27 mouse cellular contexts compared by ENCODE assay signal in genomic region chrX:140907360-140907759, GRCm38 (mm10). TPM values are rescaled to one million over a fixed set of nuclear protein-coding genes. Genes with fewer than 3 reads are reported as not detected.
DNase-seq lines count a peak whose midpoint lies in the region; ATAC-seq and TF ChIP-seq lines count a peak whose summit lies in the region.
"Had no signal": no experiment of that assay in that cellular context is flagged by ENCODE, and none has a peak within 500 bp of the region (broad histone marks: within the 10 kb centered on the region; RNA-seq: fewer than 3 reads in every experiment).

Gene Vsig1, plus strand, starts transcription at chrX:140907608.

- peak; percentile 5 for DNase-seq in lung, postnatal 0 days (ENCODE audit: low spot score)
- DNase-seq in lung, postnatal 36 days: no peak
- DNase-seq in stomach, postnatal 0 days (ENCODE audit: low spot score): peak; percentile 62
- no peak for DNase-seq in kidney, adult 8-10 months
- no peak for DNase-seq in thymus, adult 2 months
- DNase-seq: adrenal gland, adult 2 months; adrenal gland, postnatal 14 days; B cell, adult 2 months; cerebellum, adult 11 months; cerebellum, adult 2 months; cerebellum, adult 9-11 months; cerebellum, postnatal 25 days; forebrain, postnatal 0 days; gastrocnemius, postnatal 25 days; heart, adult 18-20 months; heart, postnatal 10 days; heart, postnatal 36 days had no signal

- no peak for TF ChIP-seq POLR2A in thymus, adult 2 months (IDR thresholded peaks at IDR 0.05; ENCODE audit: control insufficient read depth, extremely low read depth, insufficient read depth, low read length, poor library complexity)

- no peak within 1 kb of the TSS for H3K4me2 ChIP-seq in lung, postnatal 0 days (replicated peaks; ENCODE audit: low read depth, low read length)
- no peak within 1 kb of the TSS for H3K4me2 ChIP-seq in stomach, embryonic 14.5 days (replicated peaks; ENCODE audit: low read depth, low read length)
- no peak within 1 kb of the TSS for H3K4me2 ChIP-seq in stomach, postnatal 0 days (replicated peaks; ENCODE audit: low read depth)
- H3K4me2 ChIP-seq: embryonic facial prominence, embryonic 12.5 days; embryonic facial prominence, embryonic 15.5 days; heart, embryonic 12.5 days; heart, embryonic 15.5 days; hindbrain, embryonic 14.5 days had no signal

- no peaks in the 10 kb centered on the region for H3K9me3 ChIP-seq in lung, postnatal 0 days (ENCODE audit: low read length)
- no peaks in the 10 kb centered on the region for H3K9me3 ChIP-seq in stomach, embryonic 14.5 days (ENCODE audit: control insufficient read depth, low read depth, low read length)
- no peaks in the 10 kb centered on the region for H3K9me3 ChIP-seq in stomach, postnatal 0 days (ENCODE audit: control insufficient read depth, low read length)
- H3K9me3 ChIP-seq: embryonic facial prominence, embryonic 12.5 days; embryonic facial prominence, embryonic 15.5 days; heart, embryonic 12.5 days; heart, embryonic 15.5 days had no signal

- H3K4me3 ChIP-seq in lung, postnatal 0 days (ENCODE audit: low read depth, low read length): no peak within 1 kb of the TSS
- H3K4me3 ChIP-seq in stomach, embryonic 14.5 days (ENCODE audit: low read depth, low read length): no peak within 1 kb of the TSS
- peak within 1 kb of the TSS; percentile 5; the same call in 1 of the 2 replicates for H3K4me3 ChIP-seq in stomach, postnatal 0 days (ENCODE audit: low read depth, low read length)
- no peak within 1 kb of the TSS for H3K4me3 ChIP-seq in thymus, adult 2 months (ENCODE audit: control insufficient read depth, insufficient read depth, low read length)
- H3K4me3 ChIP-seq: embryonic facial prominence, embryonic 12.5 days; embryonic facial prominence, embryonic 15.5 days; heart, embryonic 12.5 days; heart, embryonic 15.5 days had no signal

- no peak within 1 kb of the TSS for H3K9ac ChIP-seq in lung, postnatal 0 days (replicated peaks; ENCODE audit: low read depth)
- H3K9ac ChIP-seq in stomach, embryonic 14.5 days (replicated peaks; ENCODE audit: low read depth, low read length): no peak within 1 kb of the TSS
- H3K9ac ChIP-seq in stomach, postnatal 0 days (ENCODE audit: low read length): no peak within 1 kb of the TSS
- H3K9ac ChIP-seq: embryonic facial prominence, embryonic 12.5 days; embryonic facial prominence, embryonic 15.5 days; forebrain, postnatal 0 days; heart, embryonic 12.5 days; heart, embryonic 15.5 days; hindbrain, embryonic 14.5 days had no signal

- H3K27ac ChIP-seq in lung, postnatal 0 days (ENCODE audit: low read length): no peak within 1 kb of the TSS
- no peak within 1 kb of the TSS for H3K27ac ChIP-seq in stomach, embryonic 14.5 days (ENCODE audit: low read length)
- 0 out of 2 replicates have a peak within 1 kb of the TSS, but pooled peaks have one; percentile 1 for H3K27ac ChIP-seq in stomach, postnatal 0 days (replicated peaks)
- H3K27ac ChIP-seq in thymus, adult 2 months (ENCODE audit: control insufficient read depth, insufficient read depth, low read length): no peak within 1 kb of the TSS
- H3K27ac ChIP-seq: embryonic facial prominence, embryonic 12.5 days; embryonic facial prominence, embryonic 15.5 days; heart, embryonic 15.5 days; hindbrain, embryonic 14.5 days; hindbrain, postnatal 0 days had no signal

- ATAC-seq in lung, postnatal 0 days: no peak
- peak; percentile 56; the same call in 1 of the 2 replicates for ATAC-seq in stomach, embryonic 14.5 days (ENCODE audit: insufficient number of reproducible peaks, insufficient read depth, low FRiP score, low read depth)
- ATAC-seq in stomach, postnatal 0 days (ENCODE audit: low FRiP score, low TSS enrichment): peak; percentile 86
- ATAC-seq: forebrain, embryonic 14.5 days; forebrain, postnatal 0 days; hindbrain, postnatal 0 days had no signal

- TF ChIP-seq EP300 in lung, postnatal 0 days (IDR thresholded peaks at IDR 0.05): no peak
- no peak for TF ChIP-seq EP300 in stomach, postnatal 0 days (optimal IDR thresholded peaks at IDR 0.05)

- 49% methylated on average over 7 of the region's 7 CpGs for WGBS in lung, postnatal 0 days
- WGBS in stomach, embryonic 14.5 days: 50% methylated on average over 7 of the region's 7 CpGs
- WGBS in stomach, postnatal 0 days: 53% methylated on average over 7 of the region's 7 CpGs
- 83% methylated on average over 7 of the region's 7 CpGs for WGBS in thymus, adult 2 months

- H3K36me3 ChIP-seq in lung, postnatal 0 days (ENCODE audit: insufficient read depth, low read length): no peaks in the 10 kb centered on the region
- H3K36me3 ChIP-seq in stomach, embryonic 14.5 days (ENCODE audit: control insufficient read depth, insufficient read depth, low read length): no peaks in the 10 kb centered on the region
- no peaks in the 10 kb centered on the region for H3K36me3 ChIP-seq in stomach, postnatal 0 days (ENCODE audit: control insufficient read depth, insufficient read depth, low read length)
- no peaks in the 10 kb centered on the region for H3K36me3 ChIP-seq in thymus, adult 2 months (ENCODE audit: control insufficient read depth, insufficient read depth, low read length)
- H3K36me3 ChIP-seq: embryonic facial prominence, embryonic 12.5 days; embryonic facial prominence, embryonic 15.5 days; heart, embryonic 12.5 days; heart, embryonic 15.5 days had no signal

- H3K27me3 ChIP-seq in lung, postnatal 0 days (replicated peaks; ENCODE audit: insufficient read depth, low read length): no peaks in the 10 kb centered on the region
- H3K27me3 ChIP-seq in stomach, embryonic 14.5 days (ENCODE audit: control insufficient read depth, insufficient read depth, low read length): 0 out of 2 replicates have a peak, but pooled peaks cover 3% of the 10 kb centered on the region
- no peaks in the 10 kb centered on the region for H3K27me3 ChIP-seq in stomach, postnatal 0 days (ENCODE audit: control insufficient read depth, insufficient read depth, low read length)
- no peaks in the 10 kb centered on the region for H3K27me3 ChIP-seq in thymus, adult 2 months (ENCODE audit: control insufficient read depth, insufficient read depth, low read length)
- H3K27me3 ChIP-seq: embryonic facial prominence, embryonic 12.5 days had no signal

- no peak for TF ChIP-seq CTCF in lung, postnatal 0 days (IDR thresholded peaks at IDR 0.05)
- TF ChIP-seq CTCF in stomach, postnatal 0 days (IDR thresholded peaks at IDR 0.05; ENCODE audit: low read depth): no peak
- no peak for TF ChIP-seq CTCF in thymus, adult 2 months (IDR thresholded peaks at IDR 0.05; ENCODE audit: borderline replicate concordance, control insufficient read depth, extremely low read depth, insufficient read depth, low read length, poor library complexity)

- no peaks in the 10 kb centered on the region for H3K4me1 ChIP-seq in lung, postnatal 0 days (ENCODE audit: insufficient read depth, low read depth, low read length)
- H3K4me1 ChIP-seq in stomach, embryonic 14.5 days (ENCODE audit: control insufficient read depth, insufficient read depth, low read length): no peaks in the 10 kb centered on the region
- H3K4me1 ChIP-seq in stomach, postnatal 0 days (replicated peaks; ENCODE audit: control insufficient read depth, insufficient read depth): no peaks in the 10 kb centered on the region
- H3K4me1 ChIP-seq in thymus, adult 2 months (replicated peaks; ENCODE audit: control insufficient read depth, insufficient read depth, low read length): no peaks in the 10 kb centered on the region
- H3K4me1 ChIP-seq: embryonic facial prominence, embryonic 12.5 days; embryonic facial prominence, embryonic 15.5 days; heart, embryonic 12.5 days; heart, embryonic 15.5 days had no signal

RNA-seq across cellular contexts. Expression of gene Vsig1, which starts in this region (rescaled TPM):
- 0.29 and 0.49 TPM in 2 replicates for polyA plus RNA-seq in lung, postnatal 0 days (2015; fragmentation: Nextera tagmentation; extraction: Ambion mirVana)
- polyA plus RNA-seq in stomach, embryonic 14.5 days (2014; fragmentation: Nextera tagmentation; extraction: Ambion mirVana): 37.5 and 40.1 TPM in 2 replicates
- 119 and 131 TPM in 2 replicates for polyA plus RNA-seq in stomach, postnatal 0 days (2015; fragmentation: Nextera tagmentation; extraction: Ambion mirVana)
- 0.10 and 0.15 TPM in 2 replicates for polyA plus RNA-seq in thymus, adult 2 months (2012; rRNA removed)
- polyA plus RNA-seq: adrenal gland, adult 2 months; embryonic facial prominence, embryonic 12.5 days; forebrain, embryonic 11.5 days; forebrain, embryonic 14.5 days; heart, embryonic 12.5 days; hindbrain, embryonic 11.5 days; hindbrain, embryonic 14.5 days; hindbrain, postnatal 0 days had no signal

Comparison
In these comparisons a context has a peak if more than half of its experiments do, and no peak if none do; other contexts are left out.
1. RNA of gene Vsig1 (polyA plus RNA-seq): 119 to 131 TPM in stomach, postnatal 0 days and 37.5 to 40.1 TPM in stomach, embryonic 14.5 days; 0.29 to 0.49 TPM in lung, postnatal 0 days and 0.10 to 0.15 TPM in thymus, adult 2 months; every median in the first group is over 10 times any median in the second.
2. Peak in DNase-seq in lung, postnatal 0 days; RNA of the gene not detected or under 1 TPM.